Mouse (Mus musculus): ENCODE data around the gene Gm21887.
"Not testable (repeated sequence)": the region's sequence is repeated elsewhere in the genome, so short reads cannot be mapped to it uniquely, and the experiment has no call there.

Gene Gm21887

GRCm38 (mm10) chrX:169998559-169999219 lies 10.8 kb upstream of the Gm21887 start:
- DNase-seq, result not testable (repeated sequence)

- DNase-seq, result not testable (repeated sequence)
Measured at GRCm38 (mm10) chrX:169999226-169999883, 10.1 kb upstream of the Gm21887 start.

- DNase-seq, result not testable (repeated sequence)
Measured at GRCm38 (mm10) chrX:169999912-170000641, 9.4 kb upstream of the Gm21887 start.

- DNase-seq, result not testable (repeated sequence)
Measured at GRCm38 (mm10) chrX:170000642-170001387, 8.6 kb upstream of the Gm21887 start.

- not testable (repeated sequence) for DNase-seq
Measured at GRCm38 (mm10) chrX:170001388-170001695, 8.1 kb upstream of the Gm21887 start.

GRCm38 (mm10) chrX:170002510-170003197 lies 6.8 kb upstream of the Gm21887 start:
- not testable (repeated sequence) for DNase-seq

- DNase-seq, result not testable (repeated sequence)
Measured at GRCm38 (mm10) chrX:170003536-170003935, 5.9 kb upstream of the Gm21887 start.

GRCm38 (mm10) chrX:170004236-170004635 lies 5.2 kb upstream of the Gm21887 start:
- DNase-seq, result not testable (repeated sequence)

GRCm38 (mm10) chrX:170004793-170005192 lies 4.7 kb upstream of the Gm21887 start:
- DNase-seq, result not testable (repeated sequence)

GRCm38 (mm10) chrX:170005194-170005593 lies 4.3 kb upstream of the Gm21887 start:
- DNase-seq, result not testable (repeated sequence)

- DNase-seq, result not testable (repeated sequence)
Measured at GRCm38 (mm10) chrX:170005695-170006297, 3.7 kb upstream of the Gm21887 start.

GRCm38 (mm10) chrX:170006694-170007247 lies 2.7 kb upstream of the Gm21887 start:
- DNase-seq, result not testable (repeated sequence)

- DNase-seq, result not testable (repeated sequence)
Measured at GRCm38 (mm10) chrX:170007375-170008178, 1.9 kb upstream of the Gm21887 start.

- DNase-seq, result not testable (repeated sequence)
Measured at GRCm38 (mm10) chrX:170008179-170008467, 1.3 kb upstream of the Gm21887 start.

- not testable (repeated sequence) for DNase-seq
Measured at GRCm38 (mm10) chrX:170008584-170008983, 875 bp upstream of the Gm21887 start.

- DNase-seq, result peak; percentile 94
Measured at GRCm38 (mm10) chrX:170009801-170010221, 352 bp downstream of the Gm21887 start.

- DNase-seq, result peak; percentile 72
Measured at GRCm38 (mm10) chrX:170010581-170011528, 1.4 kb downstream of the Gm21887 start.

- DNase-seq, result not testable (repeated sequence)
Measured at GRCm38 (mm10) chrX:170011529-170011879, 2.0 kb downstream of the Gm21887 start.

GRCm38 (mm10) chrX:170013421-170013820 lies 4.0 kb downstream of the Gm21887 start:
- not testable (repeated sequence) for DNase-seq

- not testable (repeated sequence) for DNase-seq
Measured at GRCm38 (mm10) chrX:170014038-170014437, 4.6 kb downstream of the Gm21887 start.
